Mouse (Mus musculus) cerebellum, adult 8-10 months (tissue): ENCODE data around the gene Baz2b.

ENCODE experiments used
- DNase-seq: peaks from one replicate; pipeline ENCODE4 v3.0.0; 2022

The Baz2b gene

DNA sequence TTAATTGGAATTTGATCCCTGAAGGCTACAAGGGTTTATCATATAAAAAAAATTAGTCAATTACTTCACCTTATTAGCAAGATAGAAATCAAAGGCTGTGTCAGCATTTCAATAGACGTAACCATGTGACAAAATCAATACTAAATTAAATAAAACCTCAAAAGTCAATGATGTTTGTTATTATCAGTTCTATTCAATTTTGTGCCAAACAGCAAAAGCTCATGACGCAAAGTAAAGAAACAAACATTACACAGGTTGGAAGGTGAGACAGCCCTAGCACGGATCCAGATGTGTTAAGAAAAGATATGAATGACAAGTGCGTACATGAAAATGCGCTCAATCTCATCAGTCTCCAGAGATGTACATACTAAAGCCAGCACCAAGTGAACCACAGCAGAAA is 212.7 kb downstream of the Baz2b start:
- DNase-seq, result no peak

DNA sequence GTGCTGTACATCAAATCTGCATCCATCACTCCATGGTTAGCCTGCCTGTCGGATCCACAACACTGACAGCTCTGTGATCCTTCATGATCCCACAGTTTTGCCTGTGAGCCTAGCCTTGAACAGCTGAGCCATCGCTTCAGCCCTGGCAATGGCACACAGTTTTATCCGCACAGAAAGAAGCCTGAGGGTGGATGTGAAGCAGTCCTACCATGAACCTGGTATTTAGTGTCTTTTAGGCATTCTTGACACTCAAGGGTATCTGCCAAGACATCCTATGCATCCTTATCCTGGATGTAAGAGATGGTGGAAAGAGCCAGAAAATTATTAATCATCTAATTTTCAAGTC is 216.5 kb downstream of the Baz2b start:
- DNase-seq, result no peak

DNA sequence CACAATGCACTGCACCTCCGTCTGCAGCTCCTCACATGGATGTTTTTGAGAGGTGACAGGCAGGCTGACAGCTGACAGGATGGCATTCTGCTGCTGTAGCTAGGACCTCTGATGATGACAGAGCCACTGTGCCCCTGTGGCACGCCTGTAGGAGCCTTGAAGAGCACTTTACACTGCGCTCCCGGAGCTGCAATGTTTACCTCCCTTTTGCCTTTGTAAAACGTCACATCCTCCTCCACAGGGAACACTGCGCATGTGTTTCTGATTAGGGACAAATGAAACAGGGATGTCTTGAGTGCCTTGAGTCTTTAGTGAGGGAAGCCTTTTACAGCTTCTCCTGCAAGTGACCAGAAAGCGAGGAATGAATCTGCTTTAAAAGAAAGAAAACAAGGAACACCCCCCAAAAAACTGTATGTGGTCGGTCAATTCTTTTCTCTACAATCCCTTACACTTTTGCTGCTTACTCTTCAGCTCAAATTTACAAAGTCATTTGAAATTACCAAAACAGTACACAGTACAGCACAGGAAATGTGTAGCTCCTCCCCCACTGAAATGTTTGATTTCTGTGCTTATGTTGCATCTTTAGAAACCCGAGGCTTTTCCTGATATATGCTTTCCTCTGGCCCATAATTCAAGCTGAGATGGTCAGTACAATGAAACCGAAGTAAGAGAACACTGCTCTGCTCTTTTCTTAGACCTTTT is 217.0 kb downstream of the Baz2b start:
- no peak for DNase-seq

DNA sequence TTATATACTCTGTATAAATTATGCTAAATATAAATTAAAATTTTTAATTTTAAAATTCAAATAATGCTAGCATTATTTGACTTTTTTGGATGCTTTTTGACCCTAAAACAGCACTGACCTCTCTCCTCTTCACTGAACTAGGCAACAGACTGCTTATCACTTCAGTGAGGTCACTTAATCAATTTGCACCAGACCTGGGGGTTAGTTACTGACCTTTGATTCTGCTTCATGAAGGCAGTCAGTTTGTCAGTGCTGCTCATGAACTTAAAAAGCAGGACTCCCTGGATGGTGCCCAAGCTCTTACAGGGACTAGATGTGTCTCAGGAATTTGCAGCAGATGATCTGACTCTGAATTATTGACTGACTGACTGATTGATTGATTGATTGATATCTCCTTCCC is 217.9 kb downstream of the Baz2b start:
- DNase-seq, result no peak

DNA sequence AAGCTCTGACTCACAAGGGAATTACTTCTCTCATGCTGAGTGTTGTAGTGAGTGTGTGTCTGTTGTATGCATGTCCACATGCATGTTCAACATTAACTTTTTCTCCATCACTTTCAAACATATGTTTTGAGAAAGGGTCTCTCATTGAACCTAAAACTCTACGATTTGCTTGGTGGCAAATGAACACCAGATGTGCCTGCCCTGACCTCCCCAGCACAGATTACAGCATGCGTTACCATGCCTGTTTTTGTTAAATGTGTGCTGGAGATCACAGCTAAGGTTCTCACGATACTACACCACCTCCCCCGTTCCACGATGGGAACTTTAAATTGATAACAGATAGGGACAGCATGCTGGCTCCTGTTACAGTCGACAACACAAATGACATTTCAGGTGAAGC is 222.1 kb downstream of the Baz2b start:
- DNase-seq, result no peak

DNA sequence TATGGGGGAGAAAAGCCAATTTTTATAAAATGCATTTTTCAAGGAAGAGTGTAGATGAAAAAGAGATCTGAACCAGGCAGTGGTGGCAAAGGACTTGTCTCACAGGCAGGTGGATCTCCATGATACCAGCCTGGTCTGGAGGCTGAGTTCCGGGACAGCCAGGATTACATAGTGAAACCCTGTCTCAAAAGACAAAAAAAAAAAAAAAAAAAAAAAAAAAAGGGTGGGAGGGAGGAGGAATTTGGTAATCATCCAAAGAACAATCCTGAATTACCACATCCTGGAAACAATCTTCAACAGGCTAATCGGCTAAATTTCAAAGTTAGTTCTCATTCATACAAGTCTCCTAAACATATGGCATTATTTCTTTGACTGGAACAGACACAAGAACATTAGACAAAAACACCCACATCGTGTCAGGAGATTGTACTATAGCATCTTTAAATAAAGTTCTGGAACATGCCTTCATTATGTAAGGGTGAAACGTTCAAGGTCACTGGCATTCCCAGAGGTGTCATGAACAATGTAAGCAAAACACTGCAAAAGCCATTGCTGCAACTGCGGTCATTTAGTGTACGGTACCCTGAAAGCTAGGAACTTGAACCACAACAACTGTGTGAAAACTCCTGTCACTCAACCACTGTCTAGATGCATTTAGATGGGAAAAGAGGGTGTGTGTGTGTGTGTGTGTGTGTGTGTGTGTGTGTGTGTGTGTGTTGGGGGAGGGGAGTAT is 230.0 kb downstream of the Baz2b start:
- DNase-seq, result no peak

DNA sequence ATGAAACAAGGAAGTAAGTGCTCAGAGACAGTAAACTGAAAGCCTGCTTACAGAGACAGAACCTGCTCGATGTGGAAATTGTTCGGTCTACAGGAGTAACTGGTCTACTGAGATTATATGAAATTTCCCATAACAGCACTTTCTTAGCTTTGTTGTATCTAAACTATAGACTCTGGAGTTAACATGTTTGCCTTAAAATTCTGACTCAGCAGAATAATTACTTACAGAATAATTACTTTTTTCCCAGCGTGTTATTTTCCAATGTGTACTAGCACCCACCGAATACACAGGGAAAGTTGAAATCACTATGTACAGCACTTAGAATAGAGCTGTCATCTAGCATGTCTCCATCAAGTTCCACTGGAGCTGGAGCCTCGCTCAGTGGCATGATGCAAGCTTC is 233.0 kb downstream of the Baz2b start:
- no peak for DNase-seq

DNA sequence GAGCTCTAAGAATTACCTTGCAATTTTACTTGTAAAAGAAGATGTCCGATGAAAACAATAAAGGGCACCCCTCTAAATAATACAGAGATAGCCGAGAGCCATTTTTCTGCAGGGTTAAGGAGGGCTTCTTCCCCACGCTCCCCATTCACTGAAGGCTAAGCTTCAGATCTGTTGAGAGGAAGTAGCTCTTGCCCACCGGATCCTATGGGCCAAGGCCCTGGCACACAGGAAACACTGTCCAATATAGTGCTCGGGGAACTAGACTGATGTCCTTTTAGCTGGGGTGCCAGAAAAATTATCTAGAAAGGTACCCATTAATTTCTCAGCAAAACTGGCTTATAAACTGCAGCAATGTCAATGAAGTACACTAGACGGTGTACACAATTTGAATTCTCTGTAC is 233.9 kb downstream of the Baz2b start:
- DNase-seq, result no peak

DNA sequence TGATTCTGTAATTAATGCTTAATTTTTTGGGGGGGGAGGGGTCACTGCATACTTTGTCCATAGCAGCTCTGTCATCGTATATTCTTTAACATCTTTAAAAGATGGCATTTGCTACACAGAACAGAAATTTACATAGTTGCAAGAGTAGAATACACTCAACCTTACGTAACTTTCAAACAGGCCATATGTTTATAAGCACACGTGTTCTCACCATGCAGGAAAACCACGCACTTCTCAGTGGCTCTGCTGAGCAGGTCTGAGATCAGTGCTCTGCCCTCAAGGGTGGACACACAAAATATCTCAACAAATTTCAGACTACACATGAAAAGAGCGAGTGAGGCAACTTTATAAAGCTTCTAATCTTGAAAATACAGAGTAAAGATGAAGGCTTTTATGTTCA is 235.7 kb downstream of the Baz2b start:
- DNase-seq, result no peak

DNA sequence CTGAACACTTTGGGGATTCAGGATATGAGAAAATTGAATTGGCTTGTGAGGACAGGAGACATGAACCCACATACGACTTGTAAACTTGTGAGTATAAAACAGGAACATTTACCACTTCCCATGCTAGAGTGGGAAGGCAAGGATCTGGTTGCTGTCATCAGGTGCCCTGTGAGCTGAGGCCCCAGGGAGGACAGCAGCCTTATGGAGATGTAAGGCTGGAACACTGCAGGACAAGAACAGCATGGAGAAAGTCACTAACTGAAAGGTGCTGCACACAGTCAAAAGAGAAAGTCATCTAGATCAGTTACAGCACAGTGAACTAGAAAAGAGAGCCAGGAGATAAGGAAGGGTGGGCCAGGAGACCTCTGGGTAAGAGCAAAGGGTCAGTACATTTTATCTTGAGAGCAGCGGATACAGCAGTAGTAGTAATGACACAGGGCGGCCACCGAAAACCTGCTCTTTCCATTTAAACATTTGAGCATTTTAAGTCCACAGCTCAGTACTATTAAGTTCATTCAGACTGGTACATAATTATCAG is 236.5 kb downstream of the Baz2b start:
- no peak for DNase-seq

DNA sequence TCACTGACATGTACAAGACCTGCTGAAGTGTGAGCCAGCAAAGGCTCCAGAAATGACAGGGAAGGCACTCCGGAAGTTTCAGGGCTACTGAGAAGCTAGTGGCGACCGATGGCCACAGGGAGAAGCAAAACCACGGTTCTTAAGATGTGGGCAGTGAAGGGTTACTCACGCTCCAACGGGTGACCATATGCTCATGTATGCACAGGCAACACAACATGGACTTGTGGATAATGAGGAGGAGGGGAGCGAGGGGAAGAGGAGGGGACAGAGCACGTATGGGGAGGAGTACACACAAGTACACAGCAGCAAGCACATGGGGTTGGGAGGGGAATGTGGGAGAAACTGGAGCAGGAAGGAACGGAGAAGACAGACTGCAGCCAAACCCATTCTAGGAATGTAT is 239.1 kb downstream of the Baz2b start:
- DNase-seq, result no peak

DNA sequence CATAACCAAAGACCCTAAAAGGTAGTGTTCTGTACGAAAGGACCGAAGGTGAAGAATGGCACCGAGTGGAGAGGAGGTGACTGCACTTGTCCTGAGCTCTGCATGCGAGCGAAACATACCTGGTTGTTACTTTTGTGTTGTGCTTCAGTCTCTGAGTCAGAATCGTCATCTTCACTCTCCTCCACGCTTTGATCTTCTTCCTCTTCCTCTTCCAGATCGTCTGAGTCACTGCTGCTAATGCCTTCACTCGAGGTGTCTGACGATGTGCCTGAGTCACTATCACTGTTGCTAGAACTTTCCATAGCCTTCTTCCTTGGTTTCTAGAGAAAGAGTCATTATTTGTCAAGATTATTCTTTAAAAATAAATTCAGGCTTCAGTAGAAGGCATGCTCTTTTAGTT is 240.5 kb downstream of the Baz2b start:
- no peak for DNase-seq

DNA sequence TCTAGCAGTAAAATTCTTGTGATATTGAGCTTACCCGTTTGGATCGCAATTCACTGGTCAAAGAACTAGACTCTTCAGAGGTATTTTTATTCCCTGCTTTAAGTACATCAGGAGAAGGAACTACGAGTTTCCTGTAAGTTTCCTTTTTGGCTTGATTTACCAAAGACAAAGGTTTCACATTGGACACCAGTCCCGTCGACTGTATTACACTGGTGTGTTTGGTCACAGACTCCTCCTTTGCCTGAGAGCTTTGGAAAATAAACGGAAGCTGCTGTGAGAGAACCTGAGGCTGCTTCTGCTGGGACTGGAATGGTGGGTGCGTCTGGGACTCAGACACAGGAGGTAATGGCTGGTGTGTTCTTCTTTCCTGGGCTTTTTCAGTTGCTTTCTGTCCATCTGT is 241.0 kb downstream of the Baz2b start:
- no peak for DNase-seq

DNA sequence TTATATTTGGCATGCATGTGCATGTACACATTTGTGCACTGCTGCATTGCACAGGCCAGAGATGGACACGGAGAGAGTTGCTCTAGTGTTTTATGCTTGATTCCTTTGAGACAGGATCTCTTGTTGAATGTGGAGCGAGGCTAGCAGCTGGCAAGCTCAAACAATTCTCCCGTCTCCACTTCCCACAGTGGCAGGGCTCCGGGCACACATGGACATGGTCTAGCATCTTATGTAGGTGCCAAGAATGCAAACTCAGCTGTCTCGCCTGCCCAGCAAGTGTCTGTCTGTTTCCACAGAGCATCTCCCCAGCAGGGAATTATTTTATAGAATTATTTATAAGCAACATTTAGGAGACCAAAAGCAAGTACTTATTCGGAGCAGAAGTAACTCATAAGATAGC is 243.2 kb downstream of the Baz2b start:
- no peak for DNase-seq

DNA sequence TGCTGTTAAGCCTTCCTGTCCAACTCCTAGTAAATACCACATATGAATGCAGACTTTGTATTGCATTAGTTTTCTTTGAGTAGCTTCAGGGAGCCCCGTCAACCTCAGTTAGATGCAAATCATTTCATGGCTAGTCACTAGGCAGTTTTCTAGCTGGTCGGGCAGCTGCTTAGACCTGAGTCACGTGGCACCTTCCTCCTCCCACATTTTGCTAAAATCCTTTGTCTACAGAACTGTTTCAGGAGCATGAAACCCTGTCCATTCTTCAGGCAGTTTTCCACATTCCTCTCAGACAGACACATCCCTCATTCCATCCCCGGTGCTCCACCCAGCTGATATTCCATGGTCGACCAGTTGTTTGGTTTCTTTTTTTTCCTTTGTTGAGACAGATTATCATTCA is 246.6 kb downstream of the Baz2b start:
- DNase-seq, result no peak

DNA sequence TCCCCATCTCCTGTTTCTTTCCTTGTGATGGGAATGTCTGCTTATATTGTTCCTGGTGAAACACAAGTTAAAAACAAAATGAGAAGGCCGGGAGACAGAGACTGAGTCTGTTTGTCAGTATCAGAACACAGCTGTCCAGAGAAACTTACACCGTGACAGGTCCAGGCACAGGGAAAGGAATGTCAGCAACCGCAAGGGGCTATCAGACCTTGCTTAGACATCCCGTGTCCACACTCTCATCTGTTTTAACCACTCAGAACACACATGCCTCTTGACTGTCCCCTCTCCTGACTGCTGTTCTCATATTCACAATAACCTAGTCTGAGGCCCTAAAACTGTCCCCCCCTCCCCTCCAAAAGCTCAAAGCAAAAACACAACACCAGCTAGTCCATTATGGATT is 247.1 kb downstream of the Baz2b start:
- DNase-seq, result no peak

DNA sequence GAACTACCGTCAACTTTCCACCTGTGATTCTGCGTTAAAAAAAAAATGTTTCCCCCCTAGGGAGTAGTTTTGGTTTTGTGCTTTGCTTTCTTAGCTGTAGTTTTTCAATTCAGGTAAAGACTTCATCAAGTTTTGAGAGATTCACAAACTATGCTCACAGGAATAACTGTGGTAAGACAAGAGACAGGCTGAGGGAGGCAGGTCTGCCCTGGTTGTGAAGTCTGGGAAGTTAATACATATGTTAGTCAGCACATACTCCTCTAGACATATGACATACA is 249.2 kb downstream of the Baz2b start:
- no peak for DNase-seq

DNA sequence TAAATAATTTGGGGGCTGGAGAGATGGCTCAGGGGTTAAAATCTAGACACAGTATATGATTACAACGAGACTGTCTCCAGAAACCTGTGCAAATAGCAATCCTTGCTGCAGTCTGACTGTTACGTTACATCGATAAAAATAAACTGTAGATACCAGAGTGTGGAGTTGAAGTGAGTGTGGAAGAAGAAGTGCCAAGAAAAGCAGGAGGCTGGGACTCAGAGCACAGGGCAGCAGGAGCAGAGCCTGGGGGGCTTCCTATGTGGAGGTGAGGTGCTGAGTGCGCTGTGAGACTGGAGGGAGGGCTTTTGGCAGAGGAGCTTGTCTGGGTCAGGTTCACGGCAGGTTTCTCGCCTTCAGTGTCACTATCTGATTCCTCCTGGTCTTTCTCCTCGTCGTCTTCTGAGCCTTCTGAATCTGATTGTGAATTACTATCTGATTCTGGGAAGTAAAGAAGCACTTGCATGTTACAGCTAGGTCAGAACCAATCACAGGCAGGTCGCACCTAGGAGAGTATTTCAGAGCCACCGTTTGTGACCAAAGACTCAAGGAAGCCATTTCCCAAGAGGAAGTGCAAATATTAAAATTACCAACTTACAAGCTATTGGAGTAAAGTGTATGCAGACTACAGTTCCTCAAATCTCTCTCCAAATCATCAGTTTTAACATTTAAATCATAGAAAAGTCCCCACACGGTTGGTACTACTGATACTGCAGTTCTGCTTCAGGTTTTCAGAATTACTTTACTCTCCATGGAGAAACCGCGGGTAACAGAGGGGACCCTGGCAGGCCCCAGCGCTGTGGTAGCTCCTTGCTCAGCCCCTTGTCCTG is 249.8 kb downstream of the Baz2b start:
- DNase-seq, result no peak

DNA sequence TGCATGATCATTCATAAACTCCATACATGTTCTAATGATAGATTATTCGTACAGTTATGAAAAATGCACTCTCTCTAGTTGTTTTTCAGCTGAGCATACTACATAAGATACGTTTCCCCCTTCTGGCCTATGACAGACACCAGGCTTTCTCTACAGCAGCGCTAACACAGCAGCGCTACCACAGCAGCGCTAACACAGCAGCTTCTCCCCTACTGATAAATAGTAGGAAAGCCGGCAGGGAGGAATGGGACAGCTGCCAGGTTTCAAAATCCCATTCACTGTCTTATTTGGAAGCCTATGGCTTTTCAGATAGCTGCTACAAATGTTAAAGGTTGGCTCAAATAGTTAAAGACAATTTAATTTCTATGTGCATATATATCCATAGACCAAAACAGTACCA is 251.1 kb downstream of the Baz2b start:
- no peak for DNase-seq

DNA sequence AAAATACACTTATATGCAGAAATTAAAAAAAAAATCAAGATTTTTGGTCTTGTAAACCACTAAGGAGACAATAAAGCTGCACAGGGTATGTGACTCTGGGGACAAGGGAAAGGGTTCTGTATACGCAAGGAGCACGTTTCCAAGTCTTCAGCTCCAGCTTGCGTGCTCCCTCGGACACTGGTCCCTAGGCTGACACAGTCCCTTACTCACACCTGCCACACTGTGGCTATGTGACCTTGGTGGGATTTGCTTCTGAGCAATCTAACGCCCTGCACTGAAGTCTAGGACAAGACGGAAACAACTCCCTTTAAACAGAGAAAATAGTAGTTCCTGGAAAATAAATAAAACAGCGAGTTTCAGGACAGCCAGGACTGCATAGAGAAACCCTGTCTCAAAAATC is 253.7 kb downstream of the Baz2b start:
- DNase-seq, result no peak

DNA sequence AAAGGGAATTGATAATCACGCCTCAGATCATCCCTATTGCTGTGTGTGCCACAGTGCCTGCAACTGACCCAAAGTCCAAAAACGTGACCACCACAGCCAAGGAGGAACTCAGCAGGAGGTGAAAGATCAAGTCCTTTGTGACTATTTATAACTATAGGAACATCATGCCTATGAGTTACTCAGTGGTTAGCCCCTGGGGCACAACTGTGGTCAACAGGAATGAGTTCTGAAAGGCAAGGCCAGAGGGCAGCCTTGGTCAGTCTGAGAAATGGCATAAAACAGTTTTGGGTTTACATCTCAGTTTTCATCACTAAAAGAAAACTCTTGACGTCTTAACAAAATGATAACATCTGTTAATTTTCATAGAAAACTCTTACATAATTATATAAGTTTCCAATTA is 254.8 kb downstream of the Baz2b start:
- no peak for DNase-seq

DNA sequence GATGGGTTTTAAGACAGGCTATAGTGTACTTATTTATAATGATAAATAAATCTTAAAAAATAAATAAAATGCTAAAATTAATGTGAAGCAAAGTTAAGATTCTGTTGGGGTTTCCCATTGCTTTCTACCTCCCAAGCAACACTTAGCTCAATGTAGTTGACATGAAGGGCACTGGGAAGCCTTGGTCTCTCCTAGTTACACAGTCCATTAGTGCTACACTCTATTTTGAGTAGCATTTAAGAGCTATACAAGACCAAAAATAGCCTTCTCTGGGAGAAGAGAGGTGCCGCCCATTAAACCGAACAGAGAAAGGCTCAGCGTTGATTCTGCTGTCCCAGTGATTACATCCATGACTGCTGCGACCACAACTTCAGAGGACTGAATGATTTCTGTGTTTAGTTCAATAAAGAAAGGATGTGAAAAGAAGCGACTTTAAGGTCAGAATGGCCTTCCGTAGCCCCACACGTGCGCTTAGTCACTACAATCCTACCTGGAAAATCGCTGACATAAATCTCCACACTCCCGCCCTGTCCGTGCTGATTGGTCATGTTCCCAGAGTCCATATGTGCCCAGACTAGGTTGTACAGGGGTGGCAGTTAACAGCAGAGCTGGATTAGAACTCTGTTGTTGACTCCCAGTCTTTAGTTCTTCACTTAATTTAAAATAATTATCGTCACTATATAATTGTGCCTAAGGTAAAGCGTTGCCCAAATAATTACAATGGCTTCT is 257.2 kb downstream of the Baz2b start:
- DNase-seq, result no peak

DNA sequence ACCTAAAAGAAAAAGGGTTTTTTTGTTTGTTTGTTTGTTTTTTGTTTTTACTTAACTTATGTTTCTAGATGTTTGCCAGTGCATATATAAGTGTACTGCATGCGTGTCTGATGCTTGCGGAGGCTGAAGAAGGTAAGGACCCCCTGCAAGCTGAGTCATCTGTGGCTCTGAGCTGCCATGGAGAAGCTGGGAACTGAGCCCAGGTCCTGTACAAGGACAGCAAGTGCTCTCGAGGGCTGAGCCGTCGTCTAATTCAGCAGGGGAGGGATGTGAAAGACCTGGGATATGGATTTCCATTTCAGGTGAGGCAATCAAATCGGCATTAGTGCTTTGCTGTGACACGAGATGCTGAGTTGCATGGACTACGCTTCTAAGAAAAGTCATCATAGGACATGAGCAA is 257.9 kb downstream of the Baz2b start:
- DNase-seq, result peak; percentile 32

DNA sequence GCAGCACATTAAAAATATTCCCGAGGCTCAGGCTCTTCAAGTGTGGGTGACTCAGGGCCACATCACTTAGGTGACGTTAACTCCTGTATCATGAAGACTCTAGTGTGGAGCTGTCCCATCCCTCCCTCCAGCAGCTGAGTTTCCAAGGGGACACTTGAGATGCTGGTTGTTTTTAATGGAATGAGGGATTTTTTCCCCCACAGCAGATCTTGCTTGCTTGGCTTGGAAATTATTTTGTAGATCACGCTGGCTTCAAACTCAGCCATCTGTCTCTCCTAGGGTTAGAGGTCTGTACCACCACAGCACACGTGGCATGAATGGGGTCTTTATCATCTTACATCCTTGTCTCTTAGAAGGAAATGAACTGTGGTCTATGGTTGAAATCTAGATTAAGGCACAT is 258.5 kb downstream of the Baz2b start:
- DNase-seq, result no peak
